Mouse (Mus musculus): ENCODE results near the gene Sephs1. TPM values are rescaled to one million over a fixed set of nuclear protein-coding genes. Genes with fewer than 3 reads are reported as not detected.

Gene Sephs1
- polyA plus RNA-seq, 1 experiment from 2014 or later = 49.1 TPM

- no peak for ATAC-seq (ENCODE audit: insufficient number of reproducible peaks, insufficient read depth, low FRiP score, low read depth)
- Histone ChIP-seq H3K27ac (replicated peaks in 1 of 2; ENCODE audit: control insufficient read depth in 1 of 2, insufficient read depth in 1 of 2, low read depth in 2 of 2, low read length in 2 of 2) (no peak overlapping the region), H3K36me3 (ENCODE audit: control insufficient read depth, insufficient read depth, low read length) (no peaks in the 10 kb centered on the region), H3K4me1 (ENCODE audit: control insufficient read depth in 2 of 2, insufficient read depth in 2 of 2, low read length in 2 of 2) (no peaks in the 10 kb centered on the region), H3K4me3 (ENCODE audit: control insufficient read depth in 1 of 2, insufficient read depth in 1 of 2, low read depth in 1 of 2, low read length in 2 of 2) (no peak overlapping the region), H3K9ac (ENCODE audit: low read length) (no peak overlapping the region), H3K9me3 (ENCODE audit: control insufficient read depth, low read length) (no peaks in the 10 kb centered on the region), H3K4me2 (ENCODE audit: low read length) (no peak overlapping the region), H3K27me3 (ENCODE audit: control insufficient read depth, insufficient read depth, low read length) (no peaks in the 10 kb centered on the region)
- 86% methylated on average over 2 of the region's 2 CpGs for WGBS
Observed at GRCm38 (mm10) chr2:4950986-4951385, 69.6 kb downstream of the Sephs1 start.

- H3K27ac ChIP-seq (replicated peaks in 1 of 2; ENCODE audit: control insufficient read depth in 1 of 2, insufficient read depth in 1 of 2, low read depth in 2 of 2, low read length in 2 of 2) = no peak overlapping the region
- no peak for ATAC-seq (ENCODE audit: insufficient number of reproducible peaks, insufficient read depth, low FRiP score, low read depth)
- no peak overlapping the region for H3K4me2 ChIP-seq (ENCODE audit: low read length)
- no peaks in the 10 kb centered on the region for H3K27me3 ChIP-seq (ENCODE audit: control insufficient read depth, insufficient read depth, low read length)
- no peaks in the 10 kb centered on the region for H3K4me1 ChIP-seq (ENCODE audit: control insufficient read depth in 2 of 2, insufficient read depth in 2 of 2, low read length in 2 of 2)
- 90% methylated on average over 6 of the region's 6 CpGs for WGBS
- no peaks in the 10 kb centered on the region for H3K36me3 ChIP-seq (ENCODE audit: control insufficient read depth, insufficient read depth, low read length)
- no peak overlapping the region for H3K9ac ChIP-seq (ENCODE audit: low read length)
- no peaks in the 10 kb centered on the region for H3K9me3 ChIP-seq (ENCODE audit: control insufficient read depth, low read length)
- no peak overlapping the region for H3K4me3 ChIP-seq (ENCODE audit: control insufficient read depth in 1 of 2, insufficient read depth in 1 of 2, low read depth in 1 of 2, low read length in 2 of 2)
Observed at GRCm38 (mm10) chr2:4954216-4954760, 72.9 kb downstream of the Sephs1 start.

GRCm38 (mm10) chr2:4958039-4958438 lies 76.7 kb downstream of the Sephs1 start:
- Histone ChIP-seq H3K4me2 (ENCODE audit: low read length) (no peak overlapping the region), H3K9me3 (ENCODE audit: control insufficient read depth, low read length) (no peaks in the 10 kb centered on the region), H3K27ac (replicated peaks in 1 of 2; ENCODE audit: control insufficient read depth in 1 of 2, insufficient read depth in 1 of 2, low read depth in 2 of 2, low read length in 2 of 2) (no peak overlapping the region), H3K4me1 (ENCODE audit: control insufficient read depth in 2 of 2, insufficient read depth in 2 of 2, low read length in 2 of 2) (no peaks in the 10 kb centered on the region), H3K27me3 (ENCODE audit: control insufficient read depth, insufficient read depth, low read length) (no peaks in the 10 kb centered on the region), H3K36me3 (ENCODE audit: control insufficient read depth, insufficient read depth, low read length) (no peaks in the 10 kb centered on the region), H3K9ac (ENCODE audit: low read length) (no peak overlapping the region), H3K4me3 (ENCODE audit: control insufficient read depth in 1 of 2, insufficient read depth in 1 of 2, low read depth in 1 of 2, low read length in 2 of 2) (no peak overlapping the region)
- WGBS = 85% methylated on average over 12 of the region's 12 CpGs
- ATAC-seq (ENCODE audit: insufficient number of reproducible peaks, insufficient read depth, low FRiP score, low read depth) = no peak

Other genes starting within 250 kb of the Sephs1 start
- 27.7 and 27.8 TPM in 2 replicates for gene Prpf18, start 229.5 kb upstream of the Sephs1 start, polyA plus RNA-seq (2014; fragmentation: Nextera tagmentation; extraction: Ambion mirVana)
- gene Bend7, start 163.7 kb upstream of the Sephs1 start, polyA plus RNA-seq (2014; fragmentation: Nextera tagmentation; extraction: Ambion mirVana) = 2.6 and 2.9 TPM in 2 replicates
- 212 and 215 TPM in 2 replicates for gene Phyh, start 37.5 kb downstream of the Sephs1 start, polyA plus RNA-seq (2014; fragmentation: Nextera tagmentation; extraction: Ambion mirVana)
- gene Ucma, start 94.6 kb downstream of the Sephs1 start, polyA plus RNA-seq (2014; fragmentation: Nextera tagmentation; extraction: Ambion mirVana) = not detected in 2 replicates
- 13.6 and 14.7 TPM in 2 replicates for gene Mcm10, start 131.2 kb downstream of the Sephs1 start, polyA plus RNA-seq (2014; fragmentation: Nextera tagmentation; extraction: Ambion mirVana)
- 14.5 and 14.8 TPM in 2 replicates for gene Optn, start 182.5 kb downstream of the Sephs1 start, polyA plus RNA-seq (2014; fragmentation: Nextera tagmentation; extraction: Ambion mirVana)